Mouse (Mus musculus) limb, embryonic 13.5 days (tissue): ENCODE data around the gene Nav2. TPM values are rescaled to one million over a fixed set of nuclear protein-coding genes. Genes with fewer than 3 reads are reported as not detected.
A peak's percentile ranks its signal among the peaks of the same experiment; 100 is the strongest.

Source experiments
- ATAC-seq: fragments of 200-750 bp; cut with Nextera tagmentation; 2 replicates; pipeline ENCODE4 v1.8.0; 2017; ENCODE audit warnings: low read depth, moderate number of reproducible peaks, moderate TSS enrichment; ENCODE audit not compliant: low FRiP score
- H3K27ac ChIP-seq: fragments of 300-500 bp; sonication (generic); 2 replicates; pipeline ENCODE4 v1.5.1; 2015; ENCODE audit warnings: inconsistent platforms, mild to moderate bottlenecking, moderate library complexity
- H3K27me3 ChIP-seq: fragments of 300-500 bp; sonication (generic); 2 replicates; pipeline ENCODE4 v1.6.1; 2015; ENCODE audit warnings: mild to moderate bottlenecking, inconsistent platforms
- H3K36me3 ChIP-seq: fragments of 300-500 bp; sonication (generic); 2 replicates; pipeline ENCODE4 v1.6.1; 2015; ENCODE audit warnings: inconsistent platforms, mild to moderate bottlenecking, moderate library complexity
- H3K4me1 ChIP-seq: fragments of 300-500 bp; sonication (generic); 2 replicates; pipeline ENCODE4 v1.6.1; 2015; ENCODE audit warnings: inconsistent platforms
- H3K4me2 ChIP-seq: fragments of 300-500 bp; sonication (generic); replicated peaks from 2 replicates; pipeline ENCODE4 v1.6.1; 2015; ENCODE audit warnings: inconsistent platforms, mild to moderate bottlenecking, moderate library complexity
- H3K4me3 ChIP-seq: fragments of 300-500 bp; sonication (generic); 2 replicates; pipeline ENCODE4 v1.5.1; 2015; ENCODE audit warnings: moderate library complexity, mild to moderate bottlenecking, inconsistent platforms
- H3K9ac ChIP-seq: fragments of 300-500 bp; sonication (generic); 2 replicates; pipeline ENCODE4 v1.6.1; 2015; ENCODE audit warnings: mild to moderate bottlenecking, inconsistent platforms
- H3K9me3 ChIP-seq: fragments of 300-500 bp; sonication (generic); 2 replicates; pipeline ENCODE4 v1.6.1; 2016; ENCODE audit warnings: inconsistent platforms
- WGBS: fragments of 180-500 bp; shearing (Covaris S2); methylation state at CpG from one replicate; pipeline ENCODE4 v1.1.7; 2015; 5-methylcytosine and 5-hydroxymethylcytosine counted together
- polyA plus RNA-seq: library from polyadenylated mRNA; unstranded; fragments of >200 nt; fragmentation: Nextera tagmentation; extraction: Ambion mirVana; gene quantifications from 2 replicates; pipeline ENCODE4 v1.2.1, GENCODE M21; 2015

The Nav2 gene
- polyA plus RNA-seq, 1 experiment from 2014 or later, result 17.4 TPM

- H3K27ac ChIP-seq, result no peak overlapping the region
- WGBS, result 77% methylated on average over 6 of the region's 6 CpGs
- H3K9ac ChIP-seq, result no peak overlapping the region
- no peaks in the 10 kb centered on the region for H3K36me3 ChIP-seq
- no peak overlapping the region for H3K4me3 ChIP-seq
- H3K4me2 ChIP-seq, result no peak overlapping the region
- H3K9me3 ChIP-seq, result no peaks in the 10 kb centered on the region
- 0 out of 2 replicates have a peak, but pooled peaks cover 4% of the 10 kb centered on the region for H3K4me1 ChIP-seq
- no peaks in the 10 kb centered on the region for H3K27me3 ChIP-seq
- ATAC-seq, result no peak
Observed at GRCm38 (mm10) chr7:49258088-49258487, 349.6 kb downstream of the Nav2 start.

GRCm38 (mm10) chr7:49261941-49262511 lies 353.5 kb downstream of the Nav2 start:
- Histone ChIP-seq H3K27ac (no peak overlapping the region), H3K4me2 (no peak overlapping the region), H3K4me3 (no peak overlapping the region), H3K4me1 (0 out of 2 replicates have a peak, but pooled peaks cover 4% of the 10 kb centered on the region), H3K9me3 (no peaks in the 10 kb centered on the region), H3K9ac (no peak overlapping the region), H3K36me3 (no peaks in the 10 kb centered on the region), H3K27me3 (no peaks in the 10 kb centered on the region)
- 65% methylated on average over 13 of the region's 13 CpGs for WGBS
- no peak for ATAC-seq

- Histone ChIP-seq H3K4me1 (0 out of 2 replicates have a peak, but pooled peaks cover 4% of the 10 kb centered on the region), H3K9ac (no peak overlapping the region), H3K36me3 (no peaks in the 10 kb centered on the region), H3K27me3 (no peaks in the 10 kb centered on the region), H3K9me3 (no peaks in the 10 kb centered on the region), H3K27ac (no peak overlapping the region), H3K4me3 (no peak overlapping the region), H3K4me2 (no peak overlapping the region)
- WGBS, result 91% methylated on average over 6 of the region's 6 CpGs
- ATAC-seq, result no peak
Observed at GRCm38 (mm10) chr7:49266422-49266821, 357.9 kb downstream of the Nav2 start.

GRCm38 (mm10) chr7:49267621-49268325 lies 359.3 kb downstream of the Nav2 start:
- Histone ChIP-seq H3K9me3 (no peaks in the 10 kb centered on the region), H3K4me3 (no peak overlapping the region), H3K4me1 (peaks cover 6% of the 10 kb centered on the region), H3K36me3 (no peaks in the 10 kb centered on the region), H3K27me3 (no peaks in the 10 kb centered on the region), H3K27ac (no peak overlapping the region), H3K4me2 (no peak overlapping the region), H3K9ac (no peak overlapping the region)
- ATAC-seq, result no peak
- WGBS, result 83% methylated on average over 12 of the region's 12 CpGs

- H3K27ac ChIP-seq, result no peak overlapping the region
- H3K9ac ChIP-seq, result no peak overlapping the region
- peaks cover 11% of the 10 kb centered on the region for H3K4me1 ChIP-seq
Observed at GRCm38 (mm10) chr7:49268401-49268921, 359.9 kb downstream of the Nav2 start.

GRCm38 (mm10) chr7:49270855-49271254 lies 362.3 kb downstream of the Nav2 start:
- peaks cover 18% of the 10 kb centered on the region for H3K4me1 ChIP-seq
- no peak overlapping the region for H3K4me2 ChIP-seq
- H3K9me3 ChIP-seq, result no peaks in the 10 kb centered on the region
- no peak overlapping the region for H3K27ac ChIP-seq
- H3K36me3 ChIP-seq, result no peaks in the 10 kb centered on the region
- H3K4me3 ChIP-seq, result no peak overlapping the region
- WGBS, result 64% methylated on average over 11 of the region's 11 CpGs
- H3K9ac ChIP-seq, result no peak overlapping the region
- no peak for ATAC-seq
- peaks cover 5% of the 10 kb centered on the region; the same call in 1 of the 2 replicates for H3K27me3 ChIP-seq

More at GRCm38 (mm10) chr7:49268401-49268921, 359.9 kb downstream of the Nav2 start:
- no peaks in the 10 kb centered on the region for H3K9me3 ChIP-seq
- peaks cover 3% of the 10 kb centered on the region; the same call in 1 of the 2 replicates for H3K27me3 ChIP-seq
- no peak overlapping the region for H3K4me3 ChIP-seq
- ATAC-seq, result no peak
- 46% methylated on average over 9 of the region's 9 CpGs for WGBS
- H3K4me2 ChIP-seq, result no peak overlapping the region
- H3K36me3 ChIP-seq, result no peaks in the 10 kb centered on the region

- Histone ChIP-seq H3K27ac (no peak overlapping the region), H3K4me1 (peaks cover 21% of the 10 kb centered on the region), H3K4me3 (no peak overlapping the region), H3K27me3 (peaks cover 5% of the 10 kb centered on the region; the same call in 1 of the 2 replicates), H3K4me2 (peak overlapping the region; percentile 38), H3K36me3 (no peaks in the 10 kb centered on the region), H3K9me3 (no peaks in the 10 kb centered on the region), H3K9ac (no peak overlapping the region)
- 21% methylated on average over 16 of the region's 16 CpGs for WGBS
- ATAC-seq, result no peak
Observed at GRCm38 (mm10) chr7:49272445-49273439, 364.2 kb downstream of the Nav2 start.

- 87% methylated on average over 13 of the region's 13 CpGs for WGBS
- Histone ChIP-seq H3K9me3 (no peaks in the 10 kb centered on the region), H3K9ac (no peak overlapping the region), H3K27me3 (peaks cover 5% of the 10 kb centered on the region; the same call in 1 of the 2 replicates), H3K4me1 (peaks cover 17% of the 10 kb centered on the region), H3K4me3 (no peak overlapping the region), H3K36me3 (no peaks in the 10 kb centered on the region), H3K4me2 (no peak overlapping the region), H3K27ac (no peak overlapping the region)
- ATAC-seq, result no peak
Observed at GRCm38 (mm10) chr7:49273907-49274656, 365.6 kb downstream of the Nav2 start.

GRCm38 (mm10) chr7:49274676-49275075 lies 366.2 kb downstream of the Nav2 start:
- H3K27me3 ChIP-seq, result peaks cover 5% of the 10 kb centered on the region; the same call in 1 of the 2 replicates
- peaks cover 17% of the 10 kb centered on the region for H3K4me1 ChIP-seq
- H3K9ac ChIP-seq, result no peak overlapping the region
- 69% methylated on average over 8 of the region's 8 CpGs for WGBS
- no peaks in the 10 kb centered on the region for H3K9me3 ChIP-seq
- no peak overlapping the region for H3K27ac ChIP-seq
- no peak for ATAC-seq
- H3K4me2 ChIP-seq, result no peak overlapping the region
- H3K36me3 ChIP-seq, result no peaks in the 10 kb centered on the region
- H3K4me3 ChIP-seq, result no peak overlapping the region

GRCm38 (mm10) chr7:49276163-49276562 lies 367.6 kb downstream of the Nav2 start:
- Histone ChIP-seq H3K9ac (no peak overlapping the region), H3K9me3 (no peaks in the 10 kb centered on the region), H3K27me3 (peaks cover 5% of the 10 kb centered on the region; the same call in 1 of the 2 replicates), H3K4me1 (peaks cover 17% of the 10 kb centered on the region), H3K4me3 (no peak overlapping the region), H3K4me2 (no peak overlapping the region), H3K27ac (no peak overlapping the region), H3K36me3 (no peaks in the 10 kb centered on the region)
- ATAC-seq, result no peak
- WGBS, result 66% methylated on average over 8 of the region's 8 CpGs

- Histone ChIP-seq H3K36me3 (no peaks in the 10 kb centered on the region), H3K4me1 (peaks cover 15% of the 10 kb centered on the region), H3K9ac (no peak overlapping the region), H3K4me3 (no peak overlapping the region), H3K9me3 (no peaks in the 10 kb centered on the region), H3K4me2 (no peak overlapping the region), H3K27me3 (peaks cover 5% of the 10 kb centered on the region; the same call in 1 of the 2 replicates), H3K27ac (no peak overlapping the region)
- ATAC-seq, result no peak
- 76% methylated on average over 4 of the region's 4 CpGs for WGBS
Observed at GRCm38 (mm10) chr7:49277685-49278084, 369.2 kb downstream of the Nav2 start.
